In the genomic region with DNA sequence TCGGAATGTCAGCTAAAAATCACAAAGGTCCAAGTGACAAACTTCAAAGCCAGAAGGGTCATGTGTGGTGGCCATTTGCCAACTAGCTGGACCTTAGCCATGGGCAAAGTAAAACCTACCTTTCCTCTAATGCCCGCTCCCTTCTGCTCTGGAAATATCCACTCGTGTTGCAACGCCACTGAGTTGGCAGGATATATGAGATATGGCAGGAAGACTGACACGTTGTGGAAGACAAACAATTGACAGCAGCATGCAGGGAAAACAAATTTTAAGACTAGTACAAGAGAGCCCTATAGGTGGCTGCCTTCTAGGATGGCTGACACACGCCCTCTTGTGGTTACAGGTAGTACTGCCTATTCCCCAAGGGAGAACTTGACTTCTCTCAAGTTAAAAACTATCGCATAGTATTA, we compare ENCODE assay signal across 8 mouse cellular contexts. TPM values are rescaled to one million over a fixed set of nuclear protein-coding genes. Genes with fewer than 3 reads are reported as not detected.
A peak's percentile ranks its signal among the peaks of the same experiment; 100 is the strongest.
DNase-seq lines count a peak whose midpoint lies in the region; ATAC-seq lines count a peak whose summit lies in the region.

No protein-coding gene starts in this region.

- no peak overlapping the region for H3K9ac ChIP-seq in liver, embryonic 13.5 days

- DNase-seq in urinary bladder, postnatal 14 days (ENCODE audit: low spot score): peak; percentile 56
- DNase-seq in urinary bladder, postnatal 10 days (ENCODE audit: low spot score): no peak
- peak; percentile 74 to 78 for DNase-seq in cerebellum, postnatal 10 days
- DNase-seq in gastrocnemius, postnatal 10 days: peak; percentile 47
- peak; percentile 56 to 64 for DNase-seq in kidney, adult 8-10 months
- peak; percentile 9 for DNase-seq in liver, embryonic 13.5 days
- DNase-seq in neural tube, embryonic 10.5 days (ENCODE audit: extremely low spot score, low spot score): peak; percentile 52
- DNase-seq in spleen, postnatal 4 days (ENCODE audit: low spot score in 2 of 2): no peak

- H3K4me1 ChIP-seq in liver, embryonic 13.5 days (replicated peaks): no peaks in the 10 kb centered on the region

- no peak overlapping the region for H3K4me2 ChIP-seq in liver, embryonic 13.5 days

- H3K4me3 ChIP-seq in liver, embryonic 13.5 days (replicated peaks): no peak overlapping the region

- H3K27me3 ChIP-seq in liver, embryonic 13.5 days: no peaks in the 10 kb centered on the region

- no peaks in the 10 kb centered on the region for H3K9me3 ChIP-seq in liver, embryonic 13.5 days (replicated peaks)

- 40% methylated on average over 7 of the region's 7 CpGs for WGBS in liver, embryonic 13.5 days (ENCODE audit: insufficient replicate concordance)

- ATAC-seq in liver, embryonic 13.5 days (ENCODE audit: low read depth): no peak

- no peak overlapping the region for H3K27ac ChIP-seq in liver, embryonic 13.5 days

- H3K36me3 ChIP-seq in liver, embryonic 13.5 days: no peaks in the 10 kb centered on the region

RNA-seq across cellular contexts. Expression of gene Mepe, which starts 8.1 kb away (rescaled TPM):
- total RNA-seq in gastrocnemius, postnatal 10 days (2021): under 1 TPM in 1 of 2 experiments, not detected in 1; 0.45 TPM
- polyA plus RNA-seq in liver, embryonic 13.5 days (2015; fragmentation: Nextera tagmentation; extraction: Ambion mirVana): not detected in 2 replicates

RNA-seq across cellular contexts. Expression of gene Ibsp, which starts 34.3 kb away (rescaled TPM):
- 10 to 100 TPM in 1 of 2 experiments, not detected in 1; 77.3 TPM for total RNA-seq in gastrocnemius, postnatal 10 days (2021)
- polyA plus RNA-seq in liver, embryonic 13.5 days (2015; fragmentation: Nextera tagmentation; extraction: Ambion mirVana): not detected in 2 replicates

Comparison
In these comparisons a context has a peak if more than half of its experiments do, and no peak if none do; other contexts are left out.
1. DNase-seq: peak in urinary bladder, postnatal 14 days (single experiment), cerebellum, postnatal 10 days (2 of 2), gastrocnemius, postnatal 10 days (single experiment), kidney, adult 8-10 months (2 of 2), liver, embryonic 13.5 days (single experiment) and neural tube, embryonic 10.5 days (single experiment); none in urinary bladder, postnatal 10 days (single experiment) and spleen, postnatal 4 days (0 of 2).